In genomic region chr5:133487806-133488290, GRCm38 (mm10) we compare ENCODE assay signal across 9 mouse cellular contexts.
A peak's percentile ranks its signal among the peaks of the same experiment; 100 is the strongest.
DNase-seq lines count a peak whose midpoint lies in the region; ATAC-seq and TF ChIP-seq lines count a peak whose summit lies in the region.
"Had no signal": no experiment of that assay in that cellular context is flagged by ENCODE, and none has a peak within 500 bp of the region (broad histone marks: within the 10 kb centered on the region; RNA-seq: fewer than 3 reads in every experiment).

No protein-coding gene starts in this region.

- H3K4me1 ChIP-seq in forebrain, embryonic 15.5 days, result peaks cover 15% of the 10 kb centered on the region
- peaks cover 17% of the 10 kb centered on the region for H3K4me1 ChIP-seq in forebrain, embryonic 13.5 days
- H3K4me1 ChIP-seq in lung, adult 2 months (ENCODE audit: control insufficient read depth, insufficient read depth, low read length), result no peaks in the 10 kb centered on the region; the same call in 1 of the 2 replicates

- no peaks in the 10 kb centered on the region for H3K9me3 ChIP-seq in forebrain, embryonic 15.5 days
- no peaks in the 10 kb centered on the region for H3K9me3 ChIP-seq in forebrain, embryonic 13.5 days (replicated peaks)
- H3K9me3 ChIP-seq: limb, embryonic 13.5 days had no signal

- H3K27ac ChIP-seq in forebrain, embryonic 15.5 days (replicated peaks), result 0 out of 2 replicates have a peak overlapping the region, but pooled peaks have one; percentile 9
- no peak overlapping the region for H3K27ac ChIP-seq in forebrain, embryonic 13.5 days
- H3K27ac ChIP-seq: limb, embryonic 13.5 days had no signal

- no peak overlapping the region for H3K4me2 ChIP-seq in forebrain, embryonic 15.5 days (replicated peaks)
- no peak overlapping the region for H3K4me2 ChIP-seq in forebrain, embryonic 13.5 days
- H3K4me2 ChIP-seq: limb, embryonic 13.5 days had no signal

- no peaks in the 10 kb centered on the region for H3K27me3 ChIP-seq in forebrain, embryonic 15.5 days
- H3K27me3 ChIP-seq in forebrain, embryonic 13.5 days, result 0 out of 2 replicates have a peak, but pooled peaks cover 3% of the 10 kb centered on the region
- H3K27me3 ChIP-seq: limb, embryonic 13.5 days had no signal

- WGBS in forebrain, embryonic 15.5 days, result 33% methylated on average over 5 of the region's 5 CpGs
- WGBS in forebrain, embryonic 13.5 days, result 44% methylated on average over 5 of the region's 5 CpGs
- WGBS in lung, adult 2 months, result 24% methylated on average over 5 of the region's 5 CpGs

- no peak for TF ChIP-seq POLR2A in lung, adult 2 months (IDR thresholded peaks at IDR 0.05; ENCODE audit: borderline replicate concordance, extremely low read depth, low read depth, low read length)

- no peak for TF ChIP-seq CTCF in lung, adult 2 months (IDR thresholded peaks at IDR 0.05; ENCODE audit: insufficient read depth, low read length)

- H3K4me3 ChIP-seq in forebrain, embryonic 15.5 days, result no peak overlapping the region
- H3K4me3 ChIP-seq in forebrain, embryonic 13.5 days, result no peak overlapping the region
- no peak overlapping the region for H3K4me3 ChIP-seq in lung, adult 2 months (replicated peaks; ENCODE audit: extremely low read depth, low read depth, low read length)
- H3K4me3 ChIP-seq: limb, embryonic 13.5 days had no signal

- H3K9ac ChIP-seq in forebrain, embryonic 15.5 days (replicated peaks), result no peak overlapping the region
- H3K9ac ChIP-seq in forebrain, embryonic 13.5 days, result no peak overlapping the region
- H3K9ac ChIP-seq: limb, embryonic 13.5 days had no signal

- H3K36me3 ChIP-seq in forebrain, embryonic 15.5 days, result no peaks in the 10 kb centered on the region
- no peaks in the 10 kb centered on the region for H3K36me3 ChIP-seq in forebrain, embryonic 13.5 days (ENCODE audit: poor library complexity, severe bottlenecking)
- H3K36me3 ChIP-seq: limb, embryonic 13.5 days had no signal

- no peak for ATAC-seq in forebrain, embryonic 15.5 days (replicated peaks)
- no peak for ATAC-seq in forebrain, embryonic 13.5 days

- intact Hi-C loops in gastrocnemius, postnatal 36 days (cut with DNase I), result no loop called here

- DNase-seq in cerebellum, adult 11-12 months, result peak; percentile 86
- peak; percentile 78 to 79 for DNase-seq in gastrocnemius, postnatal 36 days
- DNase-seq in kidney, postnatal 36 days, result peak; percentile 24 to 46
- DNase-seq in lung, adult 2 months, result peak; percentile 3
- DNase-seq in testis, postnatal 10 days (ENCODE audit: low spot score), result peak; percentile 43
- no peak for DNase-seq in thymus, postnatal 4 days
